Mouse (Mus musculus) embryo, embryonic 9.5 days (tissue): Measurements from ENCODE around the gene Sestd1.
A peak's percentile ranks its signal among the peaks of the same experiment; 100 is the strongest.

Experiments used
- DNase-seq: peaks from one replicate; pipeline ENCODE4 v3.0.0-alpha.2; 2017; ENCODE audit errors: extremely low spot score

The Sestd1 gene

GRCm38 (mm10) chr2:77174313-77174712 lies 106.1 kb downstream of the Sestd1 start:
- DNase-seq: no peak

DNA sequence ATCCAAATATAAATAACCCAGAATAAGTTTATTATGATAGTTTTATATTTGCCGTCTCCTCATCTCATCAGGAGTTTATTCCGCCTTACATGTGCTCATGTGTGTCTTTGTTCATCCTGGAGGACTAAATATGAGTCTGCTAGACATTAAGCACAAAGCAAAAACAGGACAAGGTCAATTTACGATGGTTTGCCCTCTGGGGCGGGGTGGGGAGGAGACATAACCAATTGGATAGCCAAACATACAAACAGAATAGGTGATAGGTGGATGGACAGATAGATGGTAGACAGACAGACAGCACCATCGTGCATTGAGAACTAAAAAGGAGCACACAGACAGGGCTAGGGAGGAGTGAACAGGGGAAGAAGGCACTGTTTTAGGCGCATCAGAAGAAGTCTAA lies 106.6 kb downstream of the Sestd1 start:
- no peak for DNase-seq

DNA sequence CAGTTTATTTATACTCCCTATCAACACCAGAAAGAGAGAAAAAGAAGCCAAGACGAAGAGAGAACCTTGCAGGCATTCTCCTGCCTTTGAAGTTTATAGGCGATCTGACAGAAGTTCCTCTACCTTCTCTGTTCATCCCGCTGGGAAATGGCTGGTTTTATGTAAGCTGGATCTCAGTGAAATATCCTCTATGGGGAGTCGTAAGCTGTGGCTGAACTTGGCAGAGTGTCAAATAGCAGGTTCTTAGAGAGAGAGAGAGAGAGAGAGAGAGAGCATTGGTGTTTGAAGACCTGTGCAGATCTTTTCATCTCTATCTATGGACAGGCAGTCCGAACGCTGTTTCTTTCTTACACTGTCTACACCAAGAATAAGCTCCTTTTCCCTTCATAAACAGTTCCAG lies 107.0 kb downstream of the Sestd1 start:
- DNase-seq: no peak

DNA sequence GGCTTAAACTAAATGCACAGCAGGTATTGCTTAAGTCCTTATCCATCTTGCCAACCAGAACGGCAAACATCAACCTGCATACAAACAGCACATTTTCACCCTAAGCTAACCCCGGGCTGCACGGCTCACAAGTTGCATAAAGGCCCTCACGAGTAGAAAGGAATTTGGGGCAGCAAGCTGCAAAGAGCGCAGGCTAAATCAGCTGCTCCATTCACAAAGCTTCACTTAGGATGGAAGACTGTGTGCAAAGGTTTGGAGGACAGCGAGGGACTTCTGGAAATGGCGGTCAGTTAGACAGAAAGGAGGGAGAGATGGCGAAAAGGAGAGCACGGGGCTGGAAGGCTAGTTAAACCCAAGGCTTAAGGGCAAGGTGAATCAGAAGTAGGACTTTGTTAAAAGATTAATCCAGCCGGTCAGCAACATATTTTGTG lies 108.1 kb downstream of the Sestd1 start:
- peak; percentile 25 for DNase-seq

- peak; percentile 49 for DNase-seq
These were observed 108.8 kb downstream of the Sestd1 start for GRCm38 (mm10) chr2:77171444-77172240.

GRCm38 (mm10) chr2:77170633-77171105 lies 109.7 kb downstream of the Sestd1 start, which contains the start of gene Ccdc141:
Gene Ccdc141 (minus strand): TSS chr2:77170636.
- DNase-seq: no peak

DNA sequence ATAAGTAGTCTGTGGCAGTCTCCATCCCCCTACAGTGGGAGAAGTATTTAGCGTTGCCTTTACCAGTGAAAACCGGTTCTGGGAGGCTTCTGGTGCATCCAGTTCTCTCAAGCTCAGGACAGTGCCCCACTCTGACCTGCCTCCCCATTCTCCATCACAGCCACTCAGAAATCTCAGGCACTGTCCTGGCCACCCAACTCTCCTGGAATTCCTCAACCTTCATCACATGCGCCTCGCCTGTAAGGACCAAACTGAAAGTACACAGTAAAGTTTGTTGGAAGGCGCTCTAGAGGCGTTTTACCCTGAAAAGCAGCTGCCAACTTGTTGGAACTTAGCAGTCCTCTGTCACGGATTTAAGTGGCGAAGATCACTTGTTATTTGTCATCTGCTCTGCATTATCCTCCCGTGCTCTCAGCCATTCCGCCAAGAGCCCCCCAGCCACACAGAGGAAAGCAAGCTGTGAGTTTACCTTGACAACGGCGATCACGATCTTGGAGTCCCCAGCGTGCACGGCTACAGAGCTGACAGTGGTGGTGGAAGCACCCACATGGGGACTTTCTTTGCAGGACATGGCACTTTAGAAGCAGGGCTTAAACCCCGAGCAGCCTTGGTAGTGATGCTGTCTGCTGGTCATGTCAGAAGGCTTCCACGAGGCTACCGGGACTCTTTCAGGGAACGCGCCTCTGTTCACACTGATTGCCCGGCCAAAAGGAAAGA lies 110.3 kb downstream of the Sestd1 start:
- DNase-seq: peak; percentile 61

DNA sequence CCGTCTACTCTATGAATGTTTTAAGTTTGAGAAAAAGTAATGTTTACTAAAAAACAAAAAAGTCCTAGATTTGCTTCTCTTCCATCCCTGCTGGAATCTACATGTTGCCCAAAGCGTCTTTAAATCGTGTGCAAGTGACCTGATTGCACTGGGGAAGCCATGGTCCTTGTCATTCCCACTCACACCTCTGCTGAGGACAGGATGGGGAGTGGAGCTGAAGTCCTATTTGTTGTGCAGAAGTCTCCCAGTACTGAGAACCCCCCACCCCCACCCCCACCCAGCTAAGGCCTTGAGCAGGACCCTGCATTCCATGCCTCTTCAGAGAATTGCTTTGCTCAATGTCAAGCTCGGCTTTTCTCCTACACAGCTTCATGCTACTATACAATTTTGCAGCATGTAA lies 111.2 kb downstream of the Sestd1 start:
- no peak for DNase-seq

- DNase-seq: no peak
These were observed 111.6 kb downstream of the Sestd1 start for GRCm38 (mm10) chr2:77168781-77169180.

- no peak for DNase-seq
These were observed 112.2 kb downstream of the Sestd1 start for GRCm38 (mm10) chr2:77168081-77168685.

GRCm38 (mm10) chr2:77166366-77166765 lies 114.0 kb downstream of the Sestd1 start:
- no peak for DNase-seq

GRCm38 (mm10) chr2:77164662-77165061 lies 115.7 kb downstream of the Sestd1 start:
- DNase-seq: no peak

DNA sequence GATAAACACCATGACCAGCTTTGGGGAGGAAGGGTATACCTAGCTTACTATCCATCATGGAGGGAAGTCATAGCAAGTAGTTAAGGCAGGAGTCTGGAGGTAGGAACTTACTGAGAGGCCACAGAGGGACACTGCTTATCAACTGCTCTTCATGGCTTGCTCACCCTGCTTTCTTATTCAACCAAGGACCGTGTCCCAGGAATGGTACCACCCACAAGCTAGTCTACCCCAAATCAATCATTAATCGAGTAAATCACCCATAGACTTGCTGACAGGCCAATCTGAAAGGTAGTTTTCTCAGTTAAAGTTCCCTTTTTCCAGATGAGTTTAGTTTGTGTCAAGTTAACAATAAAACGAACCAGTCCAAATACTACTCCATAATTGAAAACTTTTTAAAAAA lies 117.0 kb downstream of the Sestd1 start:
- DNase-seq: no peak

DNA sequence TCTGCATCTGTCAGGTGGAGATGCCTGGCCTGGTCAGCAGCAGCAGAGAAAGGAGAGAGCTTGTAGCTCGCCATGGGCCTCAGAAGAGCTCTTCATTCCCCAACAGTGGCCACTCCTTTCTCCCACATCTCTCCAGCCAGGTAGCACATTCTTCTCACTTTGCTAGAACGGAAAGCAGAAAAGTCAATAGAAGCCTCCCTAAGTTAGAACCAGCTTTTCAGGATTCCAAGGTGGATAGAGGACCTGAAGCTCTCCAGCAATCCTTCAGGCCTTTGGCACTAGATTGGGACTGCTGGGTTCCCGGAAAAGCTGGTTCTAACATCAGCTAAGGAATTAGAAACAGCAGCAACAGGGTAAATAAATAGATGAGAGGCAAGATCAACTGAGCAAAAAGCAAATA lies 118.3 kb downstream of the Sestd1 start:
- no peak for DNase-seq

DNA sequence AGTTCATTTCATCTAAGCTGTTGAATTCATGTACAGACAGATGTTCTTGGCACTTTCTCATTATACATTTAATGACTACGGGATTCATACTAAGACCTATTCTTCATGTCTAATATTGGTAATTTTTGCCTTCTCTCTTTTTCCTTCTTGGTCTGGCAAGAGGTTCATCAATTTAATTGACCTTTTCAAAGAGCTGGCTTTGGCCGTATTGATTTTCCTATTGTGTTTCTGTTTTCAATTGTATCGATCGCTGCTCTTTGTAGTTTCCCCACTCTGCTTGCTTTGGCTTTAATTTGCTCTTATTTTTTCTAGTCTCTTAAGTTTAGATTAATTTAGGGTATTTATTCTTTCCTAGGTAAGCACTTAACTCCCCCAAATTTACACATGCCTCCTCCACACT lies 122.8 kb downstream of the Sestd1 start:
- DNase-seq: no peak

DNA sequence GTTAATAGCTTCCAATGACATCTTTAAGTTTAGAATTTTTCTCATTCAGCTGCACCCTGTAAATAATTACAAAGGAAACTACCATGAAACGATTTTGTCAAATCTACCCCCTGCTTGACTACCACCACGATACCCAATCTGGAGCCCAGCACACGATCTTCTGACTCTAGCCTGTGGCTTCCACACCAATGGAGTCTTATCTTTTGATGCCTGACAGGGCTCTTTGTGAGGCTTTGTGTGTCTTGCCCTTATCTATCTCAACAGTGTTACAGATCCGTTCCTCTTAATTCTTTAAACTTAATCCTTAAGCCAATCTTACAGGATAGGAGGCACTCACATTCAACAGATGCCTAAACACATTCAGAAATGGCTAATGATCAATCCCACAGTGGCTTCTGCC lies 126.3 kb downstream of the Sestd1 start:
- DNase-seq: no peak

GRCm38 (mm10) chr2:77151255-77151654 lies 129.1 kb downstream of the Sestd1 start:
- DNase-seq: no peak

GRCm38 (mm10) chr2:77149576-77149975 lies 130.8 kb downstream of the Sestd1 start:
- DNase-seq: no peak

- no peak for DNase-seq
These were observed 132.2 kb downstream of the Sestd1 start for GRCm38 (mm10) chr2:77148215-77148614.

DNA sequence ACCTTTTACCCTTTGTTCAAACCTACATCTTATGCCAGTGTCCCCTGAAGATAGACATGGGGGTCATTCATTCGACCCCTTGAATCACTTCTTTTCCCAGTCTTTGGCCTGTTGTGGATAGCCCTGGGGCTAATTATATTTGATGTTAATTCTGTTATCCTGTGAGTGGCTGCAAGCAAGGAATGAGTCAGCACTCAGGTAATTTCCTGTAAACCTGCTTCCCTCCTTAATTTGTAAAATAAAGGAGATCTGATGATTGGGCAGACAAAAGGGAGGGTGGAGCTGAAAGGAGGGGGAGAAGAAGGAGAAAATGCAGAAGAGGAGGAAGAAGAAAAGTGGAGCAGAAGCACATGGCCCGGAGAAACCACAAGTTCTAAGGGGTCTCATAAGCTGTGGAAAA lies 133.4 kb downstream of the Sestd1 start:
- no peak for DNase-seq

GRCm38 (mm10) chr2:77146291-77146690 lies 134.1 kb downstream of the Sestd1 start:
- DNase-seq: no peak

DNA sequence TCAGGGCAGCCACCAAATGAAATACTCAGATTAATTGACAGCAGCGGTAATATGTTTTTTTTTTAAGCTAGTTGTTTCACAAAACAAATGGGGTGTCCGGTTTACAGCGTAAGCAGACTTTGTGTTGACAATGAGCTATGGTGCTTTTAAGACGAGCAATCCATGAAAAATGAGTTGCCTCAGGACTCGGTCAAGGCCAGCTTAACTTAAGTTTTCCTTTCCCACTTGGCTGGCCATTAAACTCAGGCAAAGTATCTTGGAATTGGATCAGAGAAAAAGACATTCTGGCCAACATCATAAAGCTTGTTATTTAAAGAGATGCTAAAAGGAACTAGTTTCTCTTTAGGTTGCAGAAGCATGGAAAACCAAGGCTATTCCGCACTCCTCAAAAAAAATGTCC lies 136.9 kb downstream of the Sestd1 start:
- no peak for DNase-seq

DNA sequence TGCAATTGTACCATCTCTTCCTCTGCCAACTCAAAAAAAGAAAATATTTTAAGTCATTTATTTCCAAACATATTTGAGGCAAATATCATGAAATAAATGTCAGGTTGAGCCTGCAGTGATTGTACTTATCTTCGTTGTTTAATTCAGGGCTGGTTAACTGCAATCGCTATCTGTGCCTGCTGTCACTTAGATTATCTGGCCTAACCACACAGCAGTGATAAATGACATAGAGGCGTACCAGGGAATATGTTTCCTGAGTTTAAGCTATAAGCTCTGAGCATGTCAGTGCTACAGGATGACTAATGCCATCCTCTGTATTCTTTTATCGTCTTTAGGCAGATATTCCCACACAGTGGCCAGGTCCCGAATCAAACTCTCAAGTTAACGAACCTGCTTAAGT lies 141.5 kb downstream of the Sestd1 start:
- no peak for DNase-seq
